Mouse (Mus musculus) embryo, embryonic 11 days (tissue): Measurements from ENCODE around the gene Dmwd.
A peak's percentile ranks its signal among the peaks of the same experiment; 100 is the strongest.
"Not testable (repeated sequence)": the region's sequence is repeated elsewhere in the genome, so short reads cannot be mapped to it uniquely, and the experiment has no call there.

Experiments used
- DNase-seq: peaks from one replicate; pipeline ENCODE4 v3.0.0-alpha.2; 2015

Gene Dmwd

GRCm38 (mm10) chr7:19075723-19076585 lies at the start of gene Dmwd:
TSS of gene Dmwd (plus strand) at chr7:19076227.
- DNase-seq, result peak; percentile 99

DNA sequence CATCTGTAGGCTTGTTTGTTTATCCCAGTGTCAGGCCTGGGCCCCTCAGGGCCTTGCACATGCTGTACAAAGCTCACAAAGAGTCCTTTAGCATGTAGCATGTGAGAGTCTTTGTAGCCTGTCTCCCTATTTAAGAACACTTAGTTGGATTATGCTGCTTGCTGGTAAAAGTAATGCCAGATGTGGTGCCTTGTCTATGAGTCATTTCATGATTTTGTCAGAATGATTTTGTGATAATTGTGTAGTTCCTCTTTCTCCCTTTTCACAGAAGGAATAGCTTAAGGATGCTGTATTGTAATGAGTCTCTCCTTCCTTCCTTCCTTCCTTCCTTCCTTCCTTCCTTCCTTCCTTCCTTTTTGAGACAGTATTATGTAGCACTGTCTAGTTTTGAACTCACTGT lies 48.0 kb upstream of the Dmwd start:
- DNase-seq, result no peak

DNA sequence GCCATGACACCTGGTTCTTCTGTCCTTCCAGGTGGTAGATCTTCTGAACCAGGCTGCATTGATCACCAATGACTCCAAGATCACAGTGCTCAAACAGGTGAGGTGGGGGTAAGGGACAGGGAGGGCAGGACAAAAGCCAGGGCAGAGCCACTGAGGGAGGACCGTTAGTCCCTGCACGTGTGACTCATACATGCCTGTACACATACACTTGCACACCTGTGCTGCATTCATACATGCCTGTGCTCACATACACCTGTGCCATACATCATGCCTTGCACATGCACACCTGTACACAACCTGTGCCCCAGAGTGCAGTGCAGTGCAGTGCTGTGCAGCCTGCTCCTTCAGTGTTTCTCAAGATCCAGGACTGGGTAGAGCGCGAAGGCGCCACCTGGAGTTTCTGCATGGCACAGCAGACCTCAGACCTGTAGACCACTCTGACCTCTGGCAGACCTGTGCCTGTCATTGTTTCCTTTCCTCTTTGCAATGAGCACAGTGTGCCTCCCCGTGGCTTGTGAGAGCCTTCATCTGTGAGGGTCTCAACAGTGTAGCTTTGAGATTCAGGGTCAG lies 46.9 kb upstream of the Dmwd start:
- peak; percentile 73 for DNase-seq

GRCm38 (mm10) chr7:19031641-19032040 lies 44.4 kb upstream of the Dmwd start:
- no peak for DNase-seq

GRCm38 (mm10) chr7:19044616-19045015 lies 31.4 kb upstream of the Dmwd start:
- DNase-seq, result no peak

GRCm38 (mm10) chr7:19046286-19047069 lies 29.5 kb upstream of the Dmwd start:
- no peak for DNase-seq

- DNase-seq, result no peak
These were observed 28.0 kb upstream of the Dmwd start for GRCm38 (mm10) chr7:19048006-19048527.

DNA sequence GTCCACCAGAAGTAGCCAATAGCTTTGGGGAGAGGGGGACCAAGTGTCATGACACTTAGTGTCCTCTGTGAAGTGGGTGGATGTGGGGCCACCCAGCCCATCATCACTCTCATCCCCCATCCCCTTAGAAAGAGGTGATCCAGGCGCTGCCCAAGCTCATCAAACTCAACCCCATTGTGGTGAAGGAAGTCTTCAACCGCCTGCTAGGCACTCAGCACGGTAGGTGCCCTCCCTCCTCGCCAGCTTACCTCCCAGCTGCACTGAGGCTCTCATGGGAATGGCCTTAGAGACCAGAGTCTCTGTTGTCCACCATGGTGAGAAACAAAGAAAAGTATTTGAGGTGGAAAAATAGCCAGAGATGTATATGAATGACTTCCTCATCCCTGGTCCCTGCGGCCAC lies 26.8 kb upstream of the Dmwd start:
- no peak for DNase-seq

- DNase-seq, result no peak
These were observed 25.9 kb upstream of the Dmwd start for GRCm38 (mm10) chr7:19050172-19050571.

DNA sequence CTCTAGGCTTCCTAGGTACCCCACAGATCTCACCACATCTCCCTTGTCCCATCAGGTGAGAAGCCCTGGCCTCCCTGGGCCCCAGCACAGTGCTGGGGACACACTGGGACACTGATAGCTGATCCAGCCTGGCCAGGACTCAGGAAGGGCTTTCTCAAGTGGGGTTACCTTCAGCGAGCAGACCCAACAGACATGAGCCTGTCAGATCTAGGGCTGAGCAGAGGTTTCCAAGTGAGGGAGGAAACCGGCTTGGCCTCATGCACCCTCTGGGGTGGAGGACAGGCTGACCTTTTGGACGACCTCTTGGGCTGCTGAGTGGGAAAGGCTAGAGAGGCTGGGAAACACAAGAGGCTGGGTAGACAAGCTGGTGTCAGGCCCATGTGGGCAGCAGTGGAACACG lies 24.9 kb upstream of the Dmwd start:
- DNase-seq, result no peak

DNA sequence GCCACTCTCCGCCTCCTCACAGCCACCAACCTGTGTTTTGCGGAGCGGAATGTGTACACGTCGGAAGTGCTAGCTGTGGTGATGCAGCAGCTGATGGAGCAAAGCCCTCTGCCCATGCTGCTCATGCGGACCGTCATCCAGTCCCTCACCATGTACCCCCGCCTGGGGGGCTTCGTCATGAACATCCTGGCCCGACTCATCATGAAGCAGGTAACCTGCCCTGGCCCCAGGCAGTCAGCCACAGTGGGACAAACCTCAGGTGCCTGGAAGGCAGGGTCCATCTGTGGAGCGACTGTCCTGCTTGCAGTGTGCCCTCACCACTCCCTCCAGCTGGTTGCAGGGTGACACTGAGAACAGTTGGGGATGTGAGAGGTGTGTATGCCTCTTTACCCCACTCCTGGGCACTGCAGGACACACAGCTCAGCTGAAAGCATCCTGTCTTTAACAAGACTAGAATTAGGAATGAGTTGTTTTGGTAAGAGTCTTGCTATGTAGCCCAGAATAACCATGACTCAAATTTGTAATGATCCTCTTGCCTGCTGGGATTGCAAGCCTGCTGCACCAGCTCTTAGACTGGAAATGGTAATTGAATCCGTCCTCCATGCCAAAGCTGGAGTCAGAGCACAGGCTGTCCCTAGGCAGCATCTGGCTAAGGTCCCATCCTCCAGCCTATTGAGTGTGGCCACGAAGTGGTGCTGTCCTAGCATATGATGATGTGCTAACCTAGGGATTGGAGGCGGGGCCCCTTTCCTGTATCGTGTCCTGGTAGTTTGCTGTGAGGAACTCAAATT lies 23.5 kb upstream of the Dmwd start:
- no peak for DNase-seq

- no peak for DNase-seq
These were observed 22.9 kb upstream of the Dmwd start for GRCm38 (mm10) chr7:19053136-19053532.

- peak; percentile 82 for DNase-seq
These were observed 21.8 kb upstream of the Dmwd start, which contains the start of gene Rsph6a for GRCm38 (mm10) chr7:19054047-19054776. TSS of gene Rsph6a (plus strand) at chr7:19054690.

DNA sequence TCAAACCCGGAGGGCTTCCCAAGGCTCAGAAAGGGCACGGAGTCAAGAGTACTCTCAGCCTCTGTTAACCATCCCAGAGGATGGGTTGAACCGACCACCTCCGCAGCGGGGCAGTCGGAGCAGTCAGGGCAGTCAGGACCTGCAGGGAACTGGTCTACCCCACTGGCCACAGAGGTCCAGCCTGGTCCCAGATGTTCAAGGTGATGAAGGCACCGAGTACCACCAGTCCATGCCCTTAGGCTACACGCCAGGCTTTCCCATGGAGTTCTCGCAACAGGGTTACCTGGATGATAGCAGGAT lies 21.3 kb upstream of the Dmwd start:
- DNase-seq, result no peak

DNA sequence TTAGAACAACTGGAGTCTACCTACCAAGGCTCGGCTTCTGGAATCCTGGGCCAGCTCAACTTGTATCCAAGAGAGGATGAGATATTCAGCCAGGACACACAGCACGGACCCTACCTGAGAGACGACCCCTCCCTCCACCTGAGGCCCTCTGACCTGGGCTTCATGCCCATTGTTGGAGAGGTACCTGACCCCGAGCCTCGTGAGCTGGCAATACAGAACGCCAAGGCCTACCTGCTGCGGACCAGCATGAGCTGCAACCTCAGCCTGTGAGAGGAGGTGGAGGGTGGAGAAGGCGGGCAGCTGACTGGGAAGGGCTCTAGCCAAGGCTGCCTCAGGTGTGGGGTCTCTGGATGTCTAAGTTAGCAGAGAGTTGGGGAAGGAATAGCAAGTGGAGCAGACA lies 20.9 kb upstream of the Dmwd start:
- no peak for DNase-seq

DNA sequence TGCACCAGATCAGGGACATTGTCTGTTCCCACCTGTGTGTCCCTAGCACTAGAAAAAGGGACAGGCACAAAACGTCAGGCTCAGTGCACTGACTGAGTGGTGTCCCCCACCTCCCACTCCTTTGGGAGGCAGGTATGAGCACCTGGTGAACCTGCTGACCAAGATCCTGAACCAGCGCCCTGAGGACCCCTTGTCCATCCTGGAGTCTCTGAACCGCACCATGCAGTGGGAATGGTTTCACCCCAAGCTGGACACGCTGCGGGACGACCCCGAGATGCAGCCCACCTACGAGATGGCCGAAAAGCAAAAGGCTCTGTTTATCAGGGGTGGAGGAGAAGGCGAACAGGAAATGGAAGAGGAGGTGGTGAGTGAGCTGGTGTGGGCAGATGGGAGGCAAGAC lies 18.6 kb upstream of the Dmwd start:
- DNase-seq, result no peak

GRCm38 (mm10) chr7:19065896-19066295 lies 10.1 kb upstream of the Dmwd start:
- DNase-seq, result no peak

GRCm38 (mm10) chr7:19067063-19067462 lies 9.0 kb upstream of the Dmwd start:
- DNase-seq, result no peak

DNA sequence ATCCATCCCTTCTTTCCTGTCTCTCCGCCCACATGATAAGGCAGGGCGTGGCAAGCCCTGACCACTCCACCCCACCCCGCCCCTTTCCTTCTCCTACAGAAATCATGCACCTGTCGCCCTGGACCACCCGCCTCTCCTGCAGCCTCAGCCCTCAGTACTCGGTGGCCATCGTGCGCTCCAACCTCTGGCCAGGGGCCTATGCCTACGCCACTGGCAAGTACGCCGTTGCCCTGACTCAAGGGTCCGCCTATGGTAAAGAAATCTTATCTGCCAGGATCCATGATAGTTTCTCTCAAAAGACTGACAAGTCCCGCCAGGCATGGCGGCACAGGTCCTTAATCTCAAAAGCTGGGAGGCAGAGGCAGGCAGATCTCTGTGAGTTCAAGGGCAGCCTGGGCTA lies 8.1 kb upstream of the Dmwd start:
- no peak for DNase-seq

DNA sequence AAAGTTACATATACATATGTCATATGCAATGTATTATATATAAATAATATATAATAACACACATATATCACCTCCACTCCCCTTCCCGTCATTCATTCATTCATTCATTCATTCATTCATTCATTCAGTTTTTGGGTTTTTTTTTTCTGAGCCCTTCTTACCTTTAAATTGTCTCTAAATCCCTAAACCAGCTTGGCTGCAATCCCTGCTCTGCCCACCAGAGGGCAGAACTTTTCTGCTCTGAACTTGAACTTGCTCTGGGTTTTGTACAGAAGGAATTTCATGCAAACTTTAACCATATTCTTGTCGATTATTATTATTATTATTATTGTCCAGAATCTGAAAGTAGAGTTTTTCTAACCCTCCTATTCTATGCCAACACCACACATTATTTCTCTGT lies 7.3 kb upstream of the Dmwd start:
- DNase-seq, result peak; percentile 72

DNA sequence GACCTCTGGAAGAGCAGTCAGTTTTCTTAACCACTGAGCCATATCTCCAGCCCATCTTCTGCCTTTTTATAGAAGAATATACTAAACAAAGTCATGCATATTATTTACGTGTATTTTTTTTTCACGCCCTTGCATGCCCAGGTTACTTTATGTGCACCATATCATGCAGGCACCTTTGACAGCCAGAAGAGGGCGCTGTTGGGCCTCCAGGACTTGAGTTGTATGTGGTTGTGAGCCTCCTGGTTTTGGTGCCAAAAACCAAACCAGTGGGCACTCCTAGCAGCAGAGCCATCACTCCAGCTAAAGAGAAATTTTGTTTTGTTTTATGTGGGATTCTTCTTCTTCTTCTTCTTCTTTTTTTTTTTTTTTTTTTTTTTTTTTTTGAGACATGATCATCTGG lies 6.5 kb upstream of the Dmwd start:
- DNase-seq, result no peak

DNA sequence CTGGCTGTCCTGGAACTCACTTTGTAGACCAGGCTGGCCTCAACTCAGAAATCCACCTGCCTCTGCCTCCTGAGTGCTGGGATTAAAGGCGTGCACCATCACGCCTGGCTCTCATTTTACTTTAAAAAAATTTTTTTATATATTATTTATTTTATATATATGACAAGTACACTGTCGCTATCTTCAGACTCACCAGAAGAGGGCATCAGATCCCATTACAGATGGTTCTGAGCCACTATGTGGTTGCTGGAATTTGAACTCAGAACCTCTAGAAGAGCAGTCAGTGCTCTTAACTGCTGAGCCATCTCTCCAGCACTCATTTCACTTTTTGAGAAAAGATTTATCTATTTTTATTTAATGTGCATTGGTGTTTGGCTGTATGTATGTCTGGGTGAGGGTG lies 5.0 kb upstream of the Dmwd start:
- not testable (repeated sequence) for DNase-seq
